In the genomic region with DNA sequence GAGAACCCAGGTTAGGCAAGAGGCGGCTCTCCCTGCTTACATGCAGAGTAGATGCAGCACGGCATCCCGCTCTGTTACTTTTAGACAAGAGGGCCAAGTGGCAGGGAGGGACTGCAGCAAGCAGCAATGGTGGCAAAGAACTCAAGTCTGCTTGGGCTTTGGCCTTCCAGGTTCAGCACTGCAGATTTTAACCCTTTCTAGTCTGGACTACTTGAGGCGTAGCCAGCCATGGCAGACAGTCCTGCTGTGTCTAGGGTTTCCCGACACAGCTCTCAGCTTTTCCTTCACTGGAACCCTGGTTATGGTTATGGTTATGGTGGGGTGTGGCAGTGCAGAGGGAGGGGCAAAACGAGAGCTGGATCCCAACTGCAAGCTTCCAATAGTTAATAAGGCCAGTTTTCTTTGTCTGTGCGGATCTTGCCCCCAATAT, we compare ENCODE assay signal across 9 mouse cellular contexts. TPM values are rescaled to one million over a fixed set of nuclear protein-coding genes. Genes with fewer than 3 reads are reported as not detected.
DNase-seq lines count a peak whose midpoint lies in the region; ATAC-seq and TF ChIP-seq lines count a peak whose summit lies in the region.
"Had no signal": no experiment of that assay in that cellular context is flagged by ENCODE, and none has a peak within 500 bp of the region (broad histone marks: within the 10 kb centered on the region; RNA-seq: fewer than 3 reads in every experiment).

No protein-coding gene starts in this region.

- peak overlapping the region; percentile 89 for H3K4me2 ChIP-seq in hindbrain, embryonic 15.5 days
- peak overlapping the region; percentile 95 for H3K4me2 ChIP-seq in midbrain, postnatal 0 days (ENCODE audit: low read depth, low read length, poor library complexity, severe bottlenecking)

- H3K36me3 ChIP-seq in hindbrain, embryonic 15.5 days = peaks cover 37% of the 10 kb centered on the region
- peaks cover 37% of the 10 kb centered on the region for H3K36me3 ChIP-seq in midbrain, postnatal 0 days (ENCODE audit: insufficient read depth, low read length)

- 75% methylated on average over 7 of the region's 7 CpGs for WGBS in hindbrain, embryonic 15.5 days
- WGBS in midbrain, postnatal 0 days = 77% methylated on average over 7 of the region's 7 CpGs
- 83% methylated on average over 7 of the region's 7 CpGs for WGBS in lung, adult 2 months

- no peak for TF ChIP-seq POLR2A in lung, adult 2 months (IDR thresholded peaks at IDR 0.05; ENCODE audit: borderline replicate concordance, extremely low read depth, low read depth, low read length)

- DNase-seq in cerebellum, adult 11-12 months = peak; percentile 59
- DNase-seq in left cerebral cortex, adult 2 months (ENCODE audit: extremely low spot score in 1 of 2, low spot score in 2 of 2) = no peak
- no peak for DNase-seq in left cerebral cortex, adult 11 months (ENCODE audit: low spot score)
- no peak for DNase-seq in midbrain, postnatal 0 days (ENCODE audit: low spot score)
- DNase-seq in B cell, adult 2 months = no peak
- DNase-seq in lung, adult 2 months = no peak

- no peak for ATAC-seq in cerebellum, adult (ENCODE audit: insufficient number of reproducible peaks, low FRiP score, low TSS enrichment)
- ATAC-seq in hindbrain, embryonic 15.5 days (ENCODE audit: low FRiP score, low read depth) = no peak
- no peak for ATAC-seq in midbrain, postnatal 0 days (ENCODE audit: low FRiP score)

- no peaks in the 10 kb centered on the region for H3K9me3 ChIP-seq in hindbrain, embryonic 15.5 days
- H3K9me3 ChIP-seq in midbrain, postnatal 0 days (ENCODE audit: low read length) = no peaks in the 10 kb centered on the region

- intact Hi-C loops in left cerebral cortex, adult 2 months (cut with DNase I) = loop anchor here (5.0 to 10.0 kb wide), 2 partner anchors 103 to 975 kb away; partner anchors contain the start of genes Fkrp, Nop53 and Strn4

- no peak for TF ChIP-seq CTCF in left cerebral cortex, adult 2 months (IDR thresholded peaks at IDR 0.05)
- TF ChIP-seq CTCF in midbrain, postnatal 0 days (IDR thresholded peaks at IDR 0.05) = no peak
- no peak for TF ChIP-seq CTCF in lung, adult 2 months (IDR thresholded peaks at IDR 0.05; ENCODE audit: insufficient read depth, low read length)

- H3K27ac ChIP-seq in left cerebral cortex, adult 2 months = peak overlapping the region; percentile 74
- H3K27ac ChIP-seq in hindbrain, embryonic 15.5 days (replicated peaks) = 0 out of 2 replicates have a peak overlapping the region, but pooled peaks have one; percentile 16
- H3K27ac ChIP-seq in midbrain, postnatal 0 days (ENCODE audit: low read depth, low read length) = no peak overlapping the region; the same call in 1 of the 2 replicates

- no peaks in the 10 kb centered on the region for H3K27me3 ChIP-seq in hindbrain, embryonic 15.5 days
- H3K27me3 ChIP-seq in midbrain, postnatal 0 days (ENCODE audit: insufficient read depth, low read length) = no peaks in the 10 kb centered on the region

- peaks cover 62% of the 10 kb centered on the region for H3K4me1 ChIP-seq in hindbrain, embryonic 15.5 days (replicated peaks)
- peaks cover 9% of the 10 kb centered on the region; the same call in 1 of the 2 replicates for H3K4me1 ChIP-seq in midbrain, postnatal 0 days (ENCODE audit: insufficient read depth, low read length)
- peaks cover 17% of the 10 kb centered on the region for H3K4me1 ChIP-seq in lung, adult 2 months (ENCODE audit: control insufficient read depth, insufficient read depth, low read length)

- peak overlapping the region; percentile 37 for H3K9ac ChIP-seq in hindbrain, embryonic 15.5 days
- 0 out of 2 replicates have a peak overlapping the region, but pooled peaks have one; percentile 6 for H3K9ac ChIP-seq in midbrain, postnatal 0 days (replicated peaks; ENCODE audit: low read length, poor library complexity, severe bottlenecking)

- H3K4me3 ChIP-seq in left cerebral cortex, adult 2 months = peak overlapping the region; percentile 97
- H3K4me3 ChIP-seq in hindbrain, embryonic 15.5 days = peak overlapping the region; percentile 88
- peak overlapping the region; percentile 9; the same call in 1 of the 2 replicates for H3K4me3 ChIP-seq in midbrain, postnatal 0 days (ENCODE audit: low read depth, low read length)
- no peak overlapping the region for H3K4me3 ChIP-seq in lung, adult 2 months (replicated peaks; ENCODE audit: extremely low read depth, low read depth, low read length)

RNA-seq across cellular contexts. Expression of gene Calm3, which starts 3.7 kb away (rescaled TPM):
- total RNA-seq in left cerebral cortex, adult 2 months (2021) = 1,000 to 10,000 TPM; 1,732 to 1,834 TPM
- polyA plus RNA-seq in hindbrain, embryonic 15.5 days (2015; fragmentation: Nextera tagmentation; extraction: Ambion mirVana) = 382 and 391 TPM in 2 replicates
- 1,835 and 1,985 TPM in 2 replicates for total RNA-seq in midbrain, postnatal 0 days (2014; rRNA removed)
- 467 and 471 TPM in 2 replicates for polyA plus RNA-seq in midbrain, postnatal 0 days (2015; fragmentation: Nextera tagmentation; extraction: Ambion mirVana)
- 279 and 310 TPM in 2 replicates for polyA plus RNA-seq in lung, adult 2 months (2012; rRNA removed)

RNA-seq across cellular contexts. Expression of gene Ptgir, which starts 13.9 kb away (rescaled TPM):
- under 1 TPM; 0.11 to 0.21 TPM for total RNA-seq in left cerebral cortex, adult 2 months (2021)
- 0.13 and 0.52 TPM in 2 replicates for polyA plus RNA-seq in hindbrain, embryonic 15.5 days (2015; fragmentation: Nextera tagmentation; extraction: Ambion mirVana)
- 0.11 and 0.14 TPM in 2 replicates for total RNA-seq in midbrain, postnatal 0 days (2014; rRNA removed)
- 0.11 TPM in 1 of 2 replicates, not detected in the other for polyA plus RNA-seq in midbrain, postnatal 0 days (2015; fragmentation: Nextera tagmentation; extraction: Ambion mirVana)
- 9.8 and 10.4 TPM in 2 replicates for polyA plus RNA-seq in lung, adult 2 months (2012; rRNA removed)

RNA-seq across cellular contexts. Expression of gene Pnmal2, which starts 24.3 kb away (rescaled TPM):
- total RNA-seq in left cerebral cortex, adult 2 months (2021) = 100 to 1,000 TPM; 304 to 311 TPM
- polyA plus RNA-seq in hindbrain, embryonic 15.5 days (2015; fragmentation: Nextera tagmentation; extraction: Ambion mirVana) = 142 and 150 TPM in 2 replicates
- total RNA-seq in midbrain, postnatal 0 days (2014; rRNA removed) = 155 and 174 TPM in 2 replicates
- 180 and 187 TPM in 2 replicates for polyA plus RNA-seq in midbrain, postnatal 0 days (2015; fragmentation: Nextera tagmentation; extraction: Ambion mirVana)
- 2.0 and 3.2 TPM in 2 replicates for polyA plus RNA-seq in lung, adult 2 months (2012; rRNA removed)

RNA-seq across cellular contexts. Expression of gene Gng8, which starts 28.6 kb away (rescaled TPM):
- total RNA-seq in left cerebral cortex, adult 2 months (2021) = 1 to 10 TPM; 1.8 to 2.7 TPM
- 1.3 and 5.3 TPM in 2 replicates for polyA plus RNA-seq in hindbrain, embryonic 15.5 days (2015; fragmentation: Nextera tagmentation; extraction: Ambion mirVana)
- 1.9 and 5.2 TPM in 2 replicates for total RNA-seq in midbrain, postnatal 0 days (2014; rRNA removed)
- 12.3 and 15.9 TPM in 2 replicates for polyA plus RNA-seq in midbrain, postnatal 0 days (2015; fragmentation: Nextera tagmentation; extraction: Ambion mirVana)
- polyA plus RNA-seq in lung, adult 2 months (2012; rRNA removed) = 12.5 and 27.7 TPM in 2 replicates

RNA-seq across cellular contexts. Expression of gene Pnmal1, which starts 39.3 kb away (rescaled TPM):
- 100 to 1,000 TPM; 106 to 118 TPM for total RNA-seq in left cerebral cortex, adult 2 months (2021)
- 52.6 and 57.5 TPM in 2 replicates for polyA plus RNA-seq in hindbrain, embryonic 15.5 days (2015; fragmentation: Nextera tagmentation; extraction: Ambion mirVana)
- 41.2 and 54.0 TPM in 2 replicates for total RNA-seq in midbrain, postnatal 0 days (2014; rRNA removed)
- 64.8 and 65.2 TPM in 2 replicates for polyA plus RNA-seq in midbrain, postnatal 0 days (2015; fragmentation: Nextera tagmentation; extraction: Ambion mirVana)
- polyA plus RNA-seq in lung, adult 2 months (2012; rRNA removed) = not detected in 2 replicates
- total RNA-seq: heart, postnatal 25 days had no signal

Comparison
In these comparisons a context has a peak if more than half of its experiments do, and no peak if none do; other contexts are left out.
1. RNA of gene Pnmal2, which starts 24.3 kb away (polyA plus RNA-seq): 180 to 187 TPM in midbrain, postnatal 0 days and 142 to 150 TPM in hindbrain, embryonic 15.5 days; 2.0 to 3.2 TPM in lung, adult 2 months; every median in the first group is over 10 times any median in the second.